Mouse (Mus musculus): ENCODE measurements around the gene Vkorc1.
"Not testable (repeated sequence)": the region's sequence is repeated elsewhere in the genome, so short reads cannot be mapped to it uniquely, and the experiment has no call there.

Gene Vkorc1

DNA sequence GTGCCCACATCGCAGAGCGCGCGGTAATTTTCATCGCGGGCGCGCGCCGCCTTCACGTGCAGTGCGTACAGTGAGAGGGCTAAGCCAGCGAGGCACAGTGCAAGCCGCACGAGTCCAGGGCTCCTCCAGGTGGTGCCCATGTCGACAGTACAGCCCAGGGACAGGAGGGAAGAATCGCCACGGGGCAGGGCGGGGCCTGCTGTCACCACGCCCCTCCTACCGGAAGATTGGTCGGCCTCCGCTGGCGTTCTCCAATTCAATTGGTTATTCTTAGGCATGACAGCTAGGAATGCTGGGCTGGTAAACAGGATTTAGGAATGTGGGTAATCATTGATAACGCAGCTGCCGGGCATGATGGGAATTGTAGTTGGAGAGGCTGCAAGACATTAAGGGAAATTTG lies at the start of gene Vkorc1, which contains the start of gene Gm21974:
Gene Vkorc1 (minus strand): TSS at position 176 of the 400 bp plus-strand sequence.
Gene Gm21974 (minus strand): TSS at position 13 of the 400 bp plus-strand sequence.
- peak; percentile 96 to 98 for DNase-seq

DNA sequence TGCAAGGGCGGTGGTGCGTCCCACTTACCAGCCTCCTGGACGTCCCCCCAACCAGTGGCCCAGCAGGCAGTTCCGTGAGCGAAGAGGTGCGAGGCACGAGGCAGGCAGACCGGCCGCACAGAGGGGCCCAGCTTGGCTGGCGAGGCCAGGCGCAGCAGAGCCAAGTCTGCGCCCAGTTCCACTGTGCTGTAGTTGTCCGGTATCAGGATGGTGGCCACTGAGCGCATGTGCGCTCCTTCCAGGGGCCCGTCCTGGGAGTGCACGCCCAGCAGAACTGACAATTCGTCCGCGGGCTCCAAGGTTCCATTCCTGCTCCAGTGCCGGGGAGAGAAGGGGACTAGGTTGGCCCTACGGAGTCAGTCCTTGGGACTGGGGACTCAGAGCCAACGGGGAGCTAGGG lies 49.2 kb upstream of the Vkorc1 start:
- peak in 1 of 2 experiments; percentile 57 for DNase-seq

DNA sequence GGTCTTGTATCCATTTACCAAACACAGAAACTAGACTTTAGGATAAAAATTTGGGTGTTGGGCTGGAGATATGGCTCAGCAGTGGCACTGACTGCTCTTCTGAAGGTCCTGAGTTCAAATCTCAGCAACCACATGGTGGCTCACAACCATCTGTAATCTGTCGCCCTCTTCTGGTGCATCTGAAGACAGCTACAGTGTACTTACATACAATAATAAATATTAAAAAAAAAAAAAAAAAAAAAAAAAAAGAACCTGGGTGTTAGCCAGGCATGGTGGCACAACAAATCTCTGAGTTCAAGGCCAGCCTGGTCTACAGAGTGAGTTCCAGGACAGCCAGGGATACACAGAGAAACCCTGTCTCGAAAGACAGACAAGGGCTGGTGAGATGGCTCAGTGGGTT lies 46.7 kb upstream of the Vkorc1 start:
- DNase-seq, result not testable (repeated sequence)

DNA sequence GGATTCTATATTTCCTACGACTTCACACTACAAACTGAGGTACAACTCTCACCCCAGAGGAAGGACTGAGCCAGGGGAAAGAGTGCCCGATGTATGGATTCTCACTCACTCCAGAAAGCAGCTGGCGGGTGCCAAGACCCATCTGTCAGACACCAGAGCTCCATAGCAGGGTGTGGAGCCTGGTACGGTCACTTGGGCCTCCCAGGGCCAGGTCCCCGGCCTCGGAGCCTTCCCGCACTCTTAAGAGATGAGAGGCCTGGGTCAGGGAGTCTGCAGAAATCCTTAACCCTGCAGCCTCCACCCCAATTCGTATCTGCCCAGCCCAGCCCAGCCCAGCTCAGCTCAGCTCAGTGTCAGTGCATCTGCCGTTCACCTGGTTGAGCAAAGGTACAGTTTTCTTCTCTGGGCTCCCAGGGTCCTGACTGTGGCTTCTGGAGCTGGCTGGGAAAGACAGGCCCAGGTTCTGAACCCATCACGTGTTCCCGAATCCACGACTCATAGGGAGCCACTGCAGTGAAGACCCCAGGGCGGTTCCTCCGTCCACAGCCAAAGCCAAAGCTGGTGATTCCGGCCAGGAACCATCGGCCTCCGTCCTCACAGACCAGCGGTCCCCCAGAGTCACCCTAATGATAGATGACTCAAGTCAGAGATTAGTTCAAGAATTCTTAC lies 40.9 kb upstream of the Vkorc1 start:
- DNase-seq, result no peak

DNA sequence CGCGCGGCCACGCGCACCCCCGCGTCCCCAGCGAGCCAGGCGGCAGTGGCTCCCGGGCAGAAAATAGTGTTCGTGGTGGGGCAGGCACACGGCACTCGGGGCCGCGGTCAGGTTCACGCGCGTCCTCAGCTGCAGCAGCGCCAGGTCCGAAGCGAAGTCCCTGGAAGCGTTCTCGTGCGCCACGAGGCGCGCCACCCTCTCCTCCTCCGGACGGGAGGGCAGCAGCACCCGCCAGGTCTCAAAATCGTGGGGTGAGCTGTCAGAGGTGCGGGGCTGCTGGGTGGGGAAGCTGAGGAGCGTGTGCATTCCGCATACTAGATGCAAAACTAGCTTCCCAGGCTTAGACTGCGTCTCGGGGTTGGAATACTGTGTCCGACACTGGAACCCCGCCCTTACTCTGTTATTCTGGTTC lies 40.3 kb upstream of the Vkorc1 start:
- no peak for DNase-seq

DNA sequence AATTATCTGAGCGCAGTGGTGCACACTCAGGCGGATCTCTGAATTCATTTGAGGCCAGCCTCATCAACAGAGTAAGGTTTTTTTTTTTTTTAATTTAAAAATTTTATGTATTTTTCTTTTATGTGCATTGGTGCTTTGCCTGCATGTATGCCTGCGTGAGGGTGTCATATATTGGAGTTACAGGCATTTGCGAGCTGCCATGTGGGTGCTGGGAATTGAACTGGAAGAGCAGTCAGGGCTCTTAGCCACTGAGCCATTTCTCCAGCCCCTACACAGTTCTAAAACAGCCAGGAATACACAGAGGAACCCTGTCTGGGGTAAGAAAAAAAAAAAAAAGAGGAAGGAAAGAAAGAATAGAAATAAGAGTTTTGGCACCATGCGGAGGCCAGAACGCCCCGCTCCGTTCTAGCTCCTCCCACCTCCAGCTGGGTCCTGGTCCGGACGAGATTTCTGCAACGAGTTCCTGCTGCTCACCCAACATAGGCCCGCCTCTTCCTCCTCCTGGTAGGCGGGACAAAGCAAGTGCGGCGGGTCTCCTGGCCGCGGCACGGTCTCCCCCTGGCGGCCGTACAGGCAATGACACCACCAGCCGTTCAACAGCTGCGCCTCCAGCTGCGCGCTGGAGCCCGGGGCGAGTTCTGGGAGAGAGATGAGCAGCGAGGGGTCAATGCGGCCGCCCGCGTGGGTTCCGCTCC lies 39.8 kb upstream of the Vkorc1 start:
- DNase-seq, result peak; percentile 97

DNA sequence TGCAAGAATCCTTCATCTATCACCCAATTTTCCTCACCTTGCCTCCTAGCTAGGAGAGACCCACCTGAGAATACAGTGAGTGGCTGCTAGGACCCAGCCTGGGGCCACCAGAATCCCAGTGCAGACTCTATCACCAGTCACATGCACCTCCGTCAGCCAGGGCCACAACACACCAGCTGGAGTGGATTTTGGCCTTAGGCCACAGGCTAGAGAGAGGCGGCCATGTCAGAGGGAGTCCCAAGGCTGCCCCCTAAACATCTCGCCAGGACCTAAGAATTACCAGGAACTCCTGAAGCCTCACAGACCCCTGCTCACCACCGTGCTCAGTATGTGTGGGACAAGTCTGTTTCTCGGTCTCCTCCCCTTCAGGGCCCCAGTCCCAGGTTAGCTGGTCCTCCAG lies 38.7 kb upstream of the Vkorc1 start:
- DNase-seq, result no peak

DNA sequence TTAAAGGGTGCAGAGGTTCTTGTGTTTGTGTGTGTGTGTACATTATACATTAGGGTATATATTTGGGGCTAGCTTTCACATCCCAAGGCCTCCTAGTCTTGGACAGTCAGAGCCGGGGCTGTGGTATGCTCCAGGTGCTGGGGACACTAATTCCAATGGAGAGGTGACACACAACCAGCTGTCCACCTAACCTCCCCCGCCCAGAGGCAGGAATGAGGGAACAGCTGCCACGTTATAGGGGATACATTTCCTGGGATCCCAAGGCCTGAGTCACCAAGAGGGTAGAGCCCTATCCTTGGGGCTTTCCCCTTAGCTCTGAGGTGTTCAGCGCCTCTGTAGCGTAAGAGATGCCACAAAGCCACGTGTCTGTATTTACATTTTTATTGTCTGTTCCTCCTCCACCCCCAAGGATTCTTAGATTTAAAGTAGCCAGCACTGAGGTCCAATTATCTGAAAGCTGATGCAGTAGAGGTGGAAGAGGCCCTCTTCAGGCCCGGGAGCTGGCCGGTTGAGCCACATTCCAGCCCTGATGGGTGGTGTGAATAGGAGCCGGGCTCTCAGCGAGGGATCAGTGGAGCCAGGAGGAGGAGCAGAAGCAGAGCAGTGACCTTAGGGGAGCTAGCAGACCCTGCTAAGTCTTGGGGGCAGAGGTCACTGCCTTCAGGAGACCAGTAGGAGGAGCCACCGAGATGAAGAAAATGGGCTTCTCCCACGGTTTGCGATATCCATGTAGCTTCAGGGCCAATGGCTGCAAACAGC lies 37.0 kb upstream of the Vkorc1 start:
- DNase-seq, result peak in 1 of 2 experiments; percentile 56

DNA sequence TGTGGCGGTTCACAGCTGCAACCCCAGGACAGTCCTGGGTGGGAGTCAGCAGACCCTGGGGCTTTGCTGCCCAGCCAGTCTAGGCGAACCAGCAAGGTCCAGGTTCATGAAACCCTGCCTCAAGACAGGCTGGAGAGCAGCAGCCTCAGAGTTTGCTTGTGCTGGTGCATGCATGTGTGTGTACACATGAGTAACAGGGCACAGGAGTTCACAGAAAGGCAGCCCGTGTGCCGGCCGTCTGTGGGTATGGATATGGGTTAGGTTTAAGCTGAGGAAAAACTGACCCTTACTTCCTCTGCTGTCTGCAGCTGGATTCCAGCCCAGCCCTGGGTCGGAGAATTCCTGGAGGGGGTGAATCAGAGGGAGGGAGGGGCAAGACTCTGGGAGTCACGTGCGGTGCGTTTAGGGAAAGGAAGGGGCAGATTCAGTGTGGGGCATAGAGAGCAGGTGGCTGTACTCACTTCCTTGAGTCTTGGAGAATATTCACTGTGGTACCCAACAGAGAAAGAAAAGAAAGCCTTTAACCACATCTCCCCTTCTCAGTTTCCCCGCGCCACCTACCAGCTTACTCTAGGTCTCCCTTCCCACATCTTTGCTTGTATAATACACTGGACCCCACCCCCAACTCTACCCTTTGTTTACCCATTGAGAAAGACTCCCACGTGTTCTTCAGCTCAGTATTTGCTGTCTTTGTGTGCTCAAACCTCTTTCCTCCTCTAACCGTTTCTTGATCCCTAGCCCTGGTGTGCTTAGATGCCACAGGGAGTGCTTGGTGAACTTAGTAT lies 36.1 kb upstream of the Vkorc1 start:
- peak; percentile 74 to 81 for DNase-seq

DNA sequence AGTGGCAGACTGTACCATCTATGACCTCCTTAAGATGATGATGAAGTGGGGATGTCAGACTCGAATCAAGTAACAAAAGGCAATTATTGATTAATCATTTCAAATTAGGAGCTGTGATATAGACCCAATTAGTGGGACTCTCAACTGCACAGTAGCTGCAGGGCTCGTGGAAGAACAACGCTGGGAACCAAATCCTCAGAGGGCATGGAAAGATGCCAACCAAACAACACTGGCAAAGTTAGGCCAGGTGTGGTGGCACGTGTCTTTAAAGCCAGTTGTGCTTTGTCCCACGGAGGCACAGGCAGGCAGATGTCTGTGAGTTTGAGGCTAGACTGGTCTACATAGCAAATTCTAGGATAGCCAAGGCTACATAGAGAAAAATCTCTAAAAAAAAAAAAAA lies 35.2 kb upstream of the Vkorc1 start:
- no peak for DNase-seq

DNA sequence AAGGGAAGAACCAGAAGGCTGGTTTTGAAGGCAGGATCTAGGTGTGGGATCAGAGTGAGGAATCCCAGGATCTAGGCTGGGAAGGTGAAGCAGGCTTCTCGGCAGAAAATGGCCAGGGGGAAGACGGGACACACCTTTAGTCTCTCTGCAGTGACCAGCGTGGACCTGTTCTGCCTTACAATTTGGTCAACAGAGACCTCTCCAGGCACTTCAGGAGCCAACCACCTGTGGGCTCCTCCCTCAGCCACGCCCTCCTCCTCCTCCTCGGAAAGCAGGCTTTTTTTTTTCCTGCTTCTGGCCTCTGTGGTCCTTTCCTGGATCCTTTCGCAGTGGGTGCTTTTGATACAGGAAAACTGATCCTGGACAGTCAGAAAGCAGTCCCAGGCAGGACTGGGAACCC lies 34.5 kb upstream of the Vkorc1 start, which contains the start of gene Prss8:
Gene Prss8 (minus strand): TSS at position 182 of the 400 bp plus-strand sequence.
- DNase-seq, result peak; percentile 77 to 87

DNA sequence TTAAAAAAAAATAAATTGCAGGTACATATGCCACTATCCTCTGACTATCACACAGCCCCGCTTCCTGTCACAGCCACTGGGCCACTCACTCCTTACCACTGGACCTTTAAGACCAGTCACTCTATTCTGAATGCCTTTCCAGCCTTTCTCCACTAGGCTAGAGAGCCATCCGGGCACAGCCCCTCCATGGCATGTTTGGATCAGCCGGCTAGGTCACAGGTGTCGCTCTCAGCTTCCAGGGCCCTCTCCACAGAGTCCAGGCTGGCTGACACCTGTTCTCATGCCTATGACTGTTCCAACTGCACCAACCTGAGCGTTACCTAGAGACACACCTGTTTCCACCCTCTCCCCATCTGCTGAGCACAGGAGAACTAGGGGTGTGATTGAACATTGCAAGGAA lies 33.2 kb upstream of the Vkorc1 start:
- peak; percentile 47 to 72 for DNase-seq

DNA sequence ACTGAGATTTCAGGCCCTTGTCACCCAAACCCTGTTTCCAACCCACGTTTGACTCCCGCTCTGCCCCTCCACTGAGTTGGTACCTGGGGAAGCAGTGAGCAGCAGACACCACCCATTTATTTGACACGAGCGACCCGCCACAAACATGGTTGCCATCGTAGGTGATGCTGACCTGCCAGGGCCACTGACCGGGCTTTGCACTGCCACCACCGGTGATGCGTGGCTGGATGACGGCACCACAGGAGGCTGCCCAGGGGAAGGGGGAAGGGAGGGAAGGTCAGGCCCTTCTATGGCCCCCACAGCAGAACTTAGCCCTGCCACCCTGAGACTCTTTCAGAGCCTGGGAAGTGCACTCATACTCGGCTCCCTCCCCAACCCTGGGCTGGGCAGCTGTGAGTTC lies 32.3 kb upstream of the Vkorc1 start:
- no peak for DNase-seq

DNA sequence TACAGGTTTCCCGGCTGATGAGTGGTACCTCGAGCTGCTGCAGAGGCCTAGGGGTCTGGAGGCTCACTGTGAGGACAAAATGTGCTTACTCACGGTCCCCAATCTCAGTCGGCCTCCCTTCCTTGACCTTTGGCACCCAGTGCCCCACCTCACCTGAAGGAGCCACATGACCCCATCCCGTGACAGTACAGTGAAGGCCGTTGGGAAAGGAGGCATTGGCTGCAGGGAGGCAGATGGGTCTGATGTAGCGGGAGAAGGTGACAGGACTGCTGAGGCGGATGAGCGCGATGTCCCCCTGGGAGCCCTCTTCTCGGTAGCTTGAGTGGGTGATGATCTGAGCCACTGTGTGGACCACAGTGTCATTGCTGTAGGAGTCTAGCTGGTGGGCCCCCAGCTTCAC lies 31.4 kb upstream of the Vkorc1 start:
- DNase-seq, result no peak

DNA sequence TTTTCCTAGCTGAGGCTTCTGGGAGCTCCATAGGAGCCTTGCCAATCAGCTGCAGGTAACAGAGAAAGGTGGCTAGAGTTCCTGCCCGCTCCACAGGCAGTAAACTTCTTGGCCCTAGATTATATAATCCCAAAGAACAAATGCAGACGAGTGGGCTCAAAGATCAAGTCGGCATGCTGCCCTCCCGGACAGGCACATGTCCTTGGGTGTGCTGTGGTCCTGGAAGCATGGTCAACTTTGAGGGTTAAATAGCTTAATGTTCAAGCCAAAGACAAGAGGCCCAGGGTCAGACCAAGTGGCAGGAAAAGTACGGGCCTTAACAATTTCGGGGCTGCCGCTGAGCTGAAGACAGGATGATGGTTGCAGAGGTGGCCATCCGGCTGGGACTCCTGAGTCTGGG lies 30.6 kb upstream of the Vkorc1 start:
- DNase-seq, result peak in 1 of 2 experiments; percentile 57

DNA sequence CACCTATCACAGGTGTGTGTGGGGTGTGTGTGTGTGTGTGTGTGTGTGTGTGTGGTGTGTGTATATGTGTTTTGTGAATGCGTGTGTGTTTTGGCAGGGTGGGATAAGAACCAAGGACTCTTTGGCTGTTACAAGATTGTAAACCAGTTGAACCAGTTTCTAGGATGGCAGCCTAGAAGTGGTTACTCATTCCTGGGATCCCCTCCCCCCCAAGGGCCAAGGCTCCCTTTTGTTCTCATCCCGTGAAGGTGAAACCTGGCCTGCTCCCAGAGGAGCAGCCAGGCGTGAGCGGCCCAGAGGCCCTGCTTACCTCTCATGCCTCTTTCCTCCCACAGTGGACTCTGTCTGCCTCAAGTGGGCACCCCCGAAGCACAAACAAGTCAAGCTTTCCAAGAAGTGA lies 29.8 kb upstream of the Vkorc1 start:
- DNase-seq, result peak; percentile 80 to 88

DNA sequence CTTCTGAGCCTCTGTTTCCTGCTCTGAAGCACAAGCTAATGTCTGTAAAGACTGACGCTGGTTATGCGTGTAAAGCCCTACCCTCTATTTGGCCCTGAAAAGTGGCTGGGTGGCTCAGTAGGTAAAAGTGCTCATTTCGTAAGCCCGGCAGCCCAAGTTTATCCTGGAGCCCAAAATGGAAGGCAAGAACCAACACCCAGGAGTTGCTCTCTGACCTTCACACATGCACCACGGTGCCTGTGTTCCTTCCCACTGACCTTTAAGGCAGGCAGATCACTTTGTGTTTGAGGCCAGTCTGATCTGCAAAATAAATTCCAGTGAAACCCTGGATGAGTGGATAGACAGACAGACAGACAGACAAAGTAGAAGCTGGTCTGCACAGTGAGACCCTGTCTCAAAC lies 28.3 kb upstream of the Vkorc1 start:
- no peak for DNase-seq

DNA sequence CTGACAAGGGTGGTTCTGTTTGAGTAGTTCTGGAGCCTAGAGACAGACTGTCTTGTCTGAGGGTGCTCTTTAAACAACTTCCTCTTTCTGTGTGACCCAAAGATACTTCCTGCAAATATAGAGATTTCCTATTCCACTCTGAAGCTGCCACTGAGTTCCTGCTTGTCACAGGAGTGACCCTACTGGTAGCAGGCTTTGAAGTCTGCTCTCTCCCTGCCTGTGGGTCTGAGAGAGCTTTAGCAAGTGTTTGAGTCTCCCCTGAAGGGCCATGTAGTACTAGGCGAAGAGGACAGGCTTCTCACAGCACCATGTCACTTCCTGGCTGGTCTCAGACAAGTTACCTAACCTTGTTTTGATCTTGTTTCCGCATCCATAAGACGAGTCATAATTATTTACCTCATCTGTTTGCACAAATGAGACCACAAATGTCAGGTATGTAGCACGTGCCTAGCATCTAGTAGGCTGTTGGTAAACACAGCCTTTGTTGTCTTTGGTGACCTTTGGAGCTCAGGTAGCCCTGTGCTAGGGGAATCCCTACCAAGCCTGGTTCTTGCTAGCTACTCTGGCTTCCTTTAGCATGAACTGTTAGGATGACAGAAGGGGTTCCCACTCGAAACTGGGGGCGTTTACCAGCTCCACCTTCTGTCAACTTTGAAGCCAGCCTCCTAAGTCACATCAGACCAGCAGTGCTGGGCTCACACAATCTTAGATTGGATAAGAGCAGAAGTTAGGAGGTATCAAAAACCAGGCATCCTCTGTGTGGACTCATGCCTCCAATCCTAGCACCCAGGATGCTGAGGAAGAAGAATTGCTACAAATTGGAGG lies 27.2 kb upstream of the Vkorc1 start:
- DNase-seq, result no peak

DNA sequence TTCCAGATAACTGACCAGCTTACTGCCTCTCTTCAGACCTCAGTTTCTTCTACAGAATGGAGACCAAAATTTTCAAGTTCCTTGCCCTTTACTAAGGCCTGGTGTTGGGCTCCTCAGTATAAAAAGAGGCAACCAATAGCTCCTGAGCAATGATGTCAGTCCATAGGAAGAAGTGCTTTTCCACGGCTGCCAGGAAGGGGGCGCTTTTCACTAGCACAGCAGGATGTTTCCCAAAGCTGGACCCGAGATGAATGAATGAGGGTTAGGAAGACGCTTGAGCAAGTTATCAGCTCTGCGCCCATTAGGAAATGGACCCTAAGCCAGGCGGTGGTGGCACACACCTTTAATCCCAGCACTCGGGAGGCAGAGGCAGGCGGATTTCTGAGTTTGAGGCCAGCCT lies 26.1 kb upstream of the Vkorc1 start:
- peak; percentile 62 to 75 for DNase-seq

DNA sequence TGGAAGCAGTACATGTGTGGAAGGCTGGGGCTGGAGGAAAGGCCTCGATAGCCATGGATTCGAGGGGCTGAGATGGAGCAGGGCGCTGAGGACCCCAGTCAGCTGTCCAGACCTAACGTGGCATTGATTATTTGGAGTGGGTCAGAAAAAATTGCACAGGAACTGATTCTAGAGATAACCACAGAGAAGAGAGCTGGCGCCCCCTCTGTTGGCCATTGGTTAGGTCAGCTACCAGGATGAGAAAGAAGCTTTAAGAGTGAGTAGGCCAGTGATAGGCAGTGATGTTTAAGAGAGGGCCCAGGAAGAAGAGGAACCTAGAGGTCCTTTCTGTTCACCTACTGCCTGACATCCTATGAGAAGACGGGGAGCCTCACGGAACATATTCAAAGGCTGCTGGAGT lies 23.9 kb upstream of the Vkorc1 start:
- peak; percentile 65 to 72 for DNase-seq

DNA sequence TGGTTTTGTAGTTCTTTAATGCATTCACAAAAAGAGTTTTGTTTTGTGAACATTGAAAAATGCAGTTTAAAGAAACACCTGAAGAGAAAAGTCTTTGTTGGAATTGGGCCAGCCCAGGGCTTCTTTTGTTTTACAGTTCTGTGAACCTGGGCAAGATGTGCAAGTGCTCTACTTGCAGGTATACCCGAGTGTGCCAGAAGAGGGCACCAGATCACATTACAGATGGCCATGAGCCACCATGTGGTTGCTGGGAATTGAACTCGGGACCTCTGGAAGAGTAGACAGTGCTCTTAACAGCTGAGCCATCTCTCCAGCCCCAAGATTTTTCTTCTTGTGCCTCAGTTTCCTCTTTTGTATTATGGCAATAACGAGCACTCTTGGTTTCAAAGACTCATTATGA lies 22.8 kb upstream of the Vkorc1 start:
- DNase-seq, result peak; percentile 76 to 81

DNA sequence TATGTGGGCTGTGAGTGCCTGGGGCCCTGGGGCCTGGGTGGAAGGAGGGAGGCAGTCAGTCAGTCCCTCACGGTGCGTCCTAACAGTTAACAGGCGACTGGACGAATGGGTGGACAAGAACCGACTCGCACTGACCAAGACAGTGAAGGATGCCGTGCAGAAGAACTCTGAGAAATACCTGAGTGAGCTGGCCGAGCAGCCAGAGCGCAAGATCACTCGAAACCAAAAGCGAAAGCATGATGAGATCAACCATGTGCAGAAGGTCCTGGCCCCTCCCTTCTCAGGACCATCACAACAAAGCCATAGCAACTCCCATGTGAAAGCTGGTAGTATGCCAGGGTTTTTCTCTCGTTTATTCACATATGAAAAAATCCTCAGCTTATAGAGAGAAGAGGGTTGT lies 19.9 kb upstream of the Vkorc1 start:
- DNase-seq, result no peak
